9 mouse cellular contexts compared by ENCODE assay signal in the genomic region with DNA sequence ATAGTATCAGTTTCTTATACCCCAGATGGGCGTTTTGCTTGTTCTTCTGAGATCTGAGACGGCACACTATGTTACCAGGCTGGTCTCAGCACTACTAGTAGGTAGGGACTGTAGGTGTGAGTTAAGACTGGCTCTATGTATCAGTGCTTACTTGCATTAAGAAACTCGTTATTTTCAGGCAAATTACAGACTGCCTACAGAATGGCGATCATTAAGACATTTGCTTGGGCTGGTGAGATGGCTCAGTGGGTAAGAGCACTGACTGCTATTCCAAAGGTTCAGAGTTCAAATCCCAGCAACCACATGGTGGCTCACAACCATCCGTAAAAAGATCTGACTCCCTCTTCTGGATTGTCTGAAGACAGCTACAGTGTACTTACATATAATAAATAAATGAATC. TPM values are rescaled to one million over a fixed set of nuclear protein-coding genes. Genes with fewer than 3 reads are reported as not detected.
DNase-seq lines count a peak whose midpoint lies in the region; ATAC-seq and TF ChIP-seq lines count a peak whose summit lies in the region.
"Not testable (repeated sequence)": the region's sequence is repeated elsewhere in the genome, so short reads cannot be mapped to it uniquely, and the experiment has no call there.
"Had no signal": no experiment of that assay in that cellular context is flagged by ENCODE, and none has a peak within 500 bp of the region (broad histone marks: within the 10 kb centered on the region; RNA-seq: fewer than 3 reads in every experiment).

No protein-coding gene starts in this region.

- peak overlapping the region; percentile 86; the same call in 1 of the 2 replicates for H3K27ac ChIP-seq in heart, embryonic 12.5 days (ENCODE audit: poor library complexity, severe bottlenecking)
- H3K27ac ChIP-seq in intestine, embryonic 14.5 days (ENCODE audit: low read depth): peak overlapping the region; percentile 94
- H3K27ac ChIP-seq in limb, embryonic 14.5 days (replicated peaks; ENCODE audit: low read depth, low read length); neural tube, embryonic 14.5 days (ENCODE audit: low read depth, low read length): not testable (repeated sequence)

- H3K4me2 ChIP-seq in heart, embryonic 12.5 days: peak overlapping the region; percentile 83
- peak overlapping the region; percentile 76 for H3K4me2 ChIP-seq in intestine, embryonic 14.5 days (ENCODE audit: low read length)
- peak overlapping the region; percentile 66 for H3K4me2 ChIP-seq in limb, embryonic 14.5 days (replicated peaks; ENCODE audit: low read depth, low read length, severe bottlenecking)
- H3K4me2 ChIP-seq in neural tube, embryonic 14.5 days (ENCODE audit: low read depth, low read length): peak overlapping the region; percentile 69

- peaks cover 17% of the 10 kb centered on the region for H3K36me3 ChIP-seq in erythroblast, embryonic 14.5 days (ENCODE audit: control insufficient read depth)
- peaks cover 20% of the 10 kb centered on the region; the same call in 1 of the 2 replicates for H3K36me3 ChIP-seq in heart, embryonic 12.5 days
- H3K36me3 ChIP-seq in intestine, embryonic 14.5 days (ENCODE audit: control insufficient read depth, insufficient read depth, low read length): peaks cover 12% of the 10 kb centered on the region; the same call in 1 of the 2 replicates
- not testable (repeated sequence) for H3K36me3 ChIP-seq in limb, embryonic 14.5 days (ENCODE audit: control insufficient read depth, insufficient read depth, low read length); neural tube, embryonic 14.5 days (ENCODE audit: control insufficient read depth, insufficient read depth, low read length)
- H3K36me3 ChIP-seq in megakaryocyte, embryonic 14.5 days (replicated peaks; ENCODE audit: low read length): peaks cover 12% of the 10 kb centered on the region

- not testable (repeated sequence) for TF ChIP-seq POLR2A in brain, embryonic 14.5 days (IDR thresholded peaks at IDR 0.05; ENCODE audit: borderline replicate concordance, extremely low read depth, insufficient read depth, insufficient read length, poor library complexity, severe bottlenecking); limb, embryonic 14.5 days (IDR thresholded peaks at IDR 0.05; ENCODE audit: borderline replicate concordance, extremely low read depth, insufficient read depth, insufficient read length)

- H3K4me3 ChIP-seq in erythroblast, embryonic 14.5 days (replicated peaks): peak overlapping the region; percentile 76
- H3K4me3 ChIP-seq in heart, embryonic 12.5 days: peak overlapping the region; percentile 63
- peak overlapping the region; percentile 67 for H3K4me3 ChIP-seq in intestine, embryonic 14.5 days (ENCODE audit: low read depth, low read length)
- peak overlapping the region; percentile 48 for H3K4me3 ChIP-seq in limb, embryonic 14.5 days (replicated peaks; ENCODE audit: low read length)
- H3K4me3 ChIP-seq in megakaryocyte, embryonic 14.5 days (replicated peaks): peak overlapping the region; percentile 91
- H3K4me3 ChIP-seq in neural tube, embryonic 14.5 days (ENCODE audit: low read depth, low read length): peak overlapping the region; percentile 57

- not testable (repeated sequence) for H3K9me3 ChIP-seq in erythroblast, embryonic 14.5 days (ENCODE audit: control insufficient read depth, low read length); heart, embryonic 12.5 days (replicated peaks); intestine, embryonic 14.5 days (ENCODE audit: control insufficient read depth, low read length); limb, embryonic 14.5 days (ENCODE audit: control insufficient read depth, low read length); megakaryocyte, embryonic 14.5 days; neural tube, embryonic 14.5 days (ENCODE audit: control insufficient read depth, low read length)

- not testable (repeated sequence) for H3K27me3 ChIP-seq in erythroblast, embryonic 14.5 days (ENCODE audit: control insufficient read depth); heart, embryonic 12.5 days (replicated peaks); intestine, embryonic 14.5 days (replicated peaks; ENCODE audit: control insufficient read depth, insufficient read depth, low read length); limb, embryonic 14.5 days (ENCODE audit: control insufficient read depth, insufficient read depth, low read length); megakaryocyte, embryonic 14.5 days (replicated peaks); neural tube, embryonic 14.5 days (ENCODE audit: control insufficient read depth, insufficient read depth, low read length)

- peak overlapping the region; percentile 78 for H3K9ac ChIP-seq in heart, embryonic 12.5 days
- H3K9ac ChIP-seq in intestine, embryonic 14.5 days (ENCODE audit: low read length): peak overlapping the region; percentile 76
- H3K9ac ChIP-seq in limb, embryonic 14.5 days (ENCODE audit: low read depth, low read length, severe bottlenecking): peak overlapping the region; percentile 72
- H3K9ac ChIP-seq in neural tube, embryonic 14.5 days (replicated peaks; ENCODE audit: low read depth, low read length): peak overlapping the region; percentile 62; the same call in 1 of the 2 replicates

- WGBS in heart, embryonic 12.5 days: 54% methylated on average over 5 of the region's 5 CpGs
- WGBS in intestine, embryonic 14.5 days: 44% methylated on average over 4 of the region's 5 CpGs
- 45% methylated on average over 4 of the region's 5 CpGs for WGBS in limb, embryonic 14.5 days
- WGBS in neural tube, embryonic 14.5 days: 55% methylated on average over 4 of the region's 5 CpGs

- DNase-seq in 3T3-L1 (ENCODE audit: low read depth, low spot score): peak; percentile 23
- peak; percentile 7 for DNase-seq in brain, embryonic 14.5 days (ENCODE audit: low read depth)
- DNase-seq in intestine, embryonic 14.5 days (ENCODE audit: low spot score); limb, embryonic 14.5 days (ENCODE audit: low spot score): not testable (repeated sequence)

- ATAC-seq in heart, embryonic 12.5 days (ENCODE audit: insufficient number of reproducible peaks, low FRiP score); intestine, embryonic 14.5 days (replicated peaks; ENCODE audit: low FRiP score, low TSS enrichment, low read depth); limb, embryonic 14.5 days (ENCODE audit: low FRiP score, low read depth): not testable (repeated sequence)
- peak; percentile 21; the same call in 1 of the 2 replicates for ATAC-seq in neural tube, embryonic 14.5 days (ENCODE audit: low read depth)

- not testable (repeated sequence) for TF ChIP-seq CTCF in brain, embryonic 14.5 days (IDR thresholded peaks at IDR 0.05; ENCODE audit: borderline replicate concordance, extremely low read depth, insufficient read depth, insufficient read length)

- peaks cover 27% of the 10 kb centered on the region for H3K4me1 ChIP-seq in erythroblast, embryonic 14.5 days (ENCODE audit: control insufficient read depth)
- H3K4me1 ChIP-seq in heart, embryonic 12.5 days (replicated peaks); intestine, embryonic 14.5 days (replicated peaks; ENCODE audit: control insufficient read depth, insufficient read depth, low read length); limb, embryonic 14.5 days (ENCODE audit: control insufficient read depth, insufficient read depth, low read length); neural tube, embryonic 14.5 days (ENCODE audit: control insufficient read depth, insufficient read depth, low read length): not testable (repeated sequence)
- H3K4me1 ChIP-seq in megakaryocyte, embryonic 14.5 days: peaks cover 16% of the 10 kb centered on the region

RNA-seq across cellular contexts. Expression of gene Gemin6, which starts 0.9 kb away (rescaled TPM):
- polyA plus RNA-seq in brain, embryonic 14.5 days (2012; rRNA removed): 9.7 and 12.5 TPM in 2 replicates
- not detected in 2 replicates for polyA plus RNA-seq in erythroblast, embryonic 14.5 days (2012)
- 25.8 and 27.4 TPM in 2 replicates for polyA plus RNA-seq in heart, embryonic 12.5 days (2016; fragmentation: Nextera tagmentation; extraction: Ambion mirVana)
- 49.7 and 49.8 TPM in 2 replicates for polyA plus RNA-seq in intestine, embryonic 14.5 days (2014; fragmentation: Nextera tagmentation; extraction: Ambion mirVana)
- polyA plus RNA-seq in limb, embryonic 14.5 days (2012; rRNA removed): 10.8 and 16.7 TPM in 2 replicates
- polyA plus RNA-seq in limb, embryonic 14.5 days (2014; fragmentation: Nextera tagmentation; extraction: Ambion mirVana): 30.8 and 34.7 TPM in 2 replicates
- 0.27 TPM in 1 of 2 replicates, not detected in the other for polyA plus RNA-seq in megakaryocyte, embryonic 14.5 days (2012; ENCODE audit: insufficient read depth, low replicate concordance)
- 17.2 and 17.9 TPM in 2 replicates for polyA plus RNA-seq in neural tube, embryonic 14.5 days (2014; fragmentation: Nextera tagmentation; extraction: Ambion mirVana)

RNA-seq across cellular contexts. Expression of gene Ttc39d, which starts 17.9 kb away (rescaled TPM):
- polyA plus RNA-seq in brain, embryonic 14.5 days (2012; rRNA removed): 0.05 and 0.08 TPM in 2 replicates
- polyA plus RNA-seq in erythroblast, embryonic 14.5 days (2012): 0.01 TPM in 1 of 2 replicates, not detected in the other
- polyA plus RNA-seq in heart, embryonic 12.5 days (2016; fragmentation: Nextera tagmentation; extraction: Ambion mirVana): 0.06 and 0.15 TPM in 2 replicates
- 0.12 TPM in 1 of 2 replicates, not detected in the other for polyA plus RNA-seq in intestine, embryonic 14.5 days (2014; fragmentation: Nextera tagmentation; extraction: Ambion mirVana)
- 0.03 and 0.11 TPM in 2 replicates for polyA plus RNA-seq in limb, embryonic 14.5 days (2012; rRNA removed)
- not detected in 2 replicates for polyA plus RNA-seq in limb, embryonic 14.5 days (2014; fragmentation: Nextera tagmentation; extraction: Ambion mirVana)
- 0.20 TPM in 1 of 2 replicates, not detected in the other for polyA plus RNA-seq in megakaryocyte, embryonic 14.5 days (2012; ENCODE audit: insufficient read depth, low replicate concordance)
- polyA plus RNA-seq in neural tube, embryonic 14.5 days (2014; fragmentation: Nextera tagmentation; extraction: Ambion mirVana): 0.11 and 0.14 TPM in 2 replicates
- polyA plus RNA-seq: liver, adult 2 months had no signal

RNA-seq across cellular contexts. Expression of gene Srsf7, which starts 18.0 kb away (rescaled TPM):
- 326 and 421 TPM in 2 replicates for polyA plus RNA-seq in brain, embryonic 14.5 days (2012; rRNA removed)
- 3.6 and 5.4 TPM in 2 replicates for polyA plus RNA-seq in erythroblast, embryonic 14.5 days (2012)
- 349 and 357 TPM in 2 replicates for polyA plus RNA-seq in heart, embryonic 12.5 days (2016; fragmentation: Nextera tagmentation; extraction: Ambion mirVana)
- 603 and 665 TPM in 2 replicates for polyA plus RNA-seq in intestine, embryonic 14.5 days (2014; fragmentation: Nextera tagmentation; extraction: Ambion mirVana)
- 363 and 429 TPM in 2 replicates for polyA plus RNA-seq in limb, embryonic 14.5 days (2012; rRNA removed)
- polyA plus RNA-seq in limb, embryonic 14.5 days (2014; fragmentation: Nextera tagmentation; extraction: Ambion mirVana): 577 and 588 TPM in 2 replicates
- 7.3 and 57.6 TPM in 2 replicates for polyA plus RNA-seq in megakaryocyte, embryonic 14.5 days (2012; ENCODE audit: insufficient read depth, low replicate concordance)
- polyA plus RNA-seq in neural tube, embryonic 14.5 days (2014; fragmentation: Nextera tagmentation; extraction: Ambion mirVana): 400 and 447 TPM in 2 replicates
